Mouse (Mus musculus) liver, adult 2 months (tissue): ENCODE measurements at regions not wholly inside any gene's neighbourhood (a gene's known extent, or its start where the extent isn't known, plus 50 kb on each side); places are given as distances from the start of the nearest gene placed in this dataset.

Experiments
- CTCF ChIP-seq: fragments of 200-500 bp; IDR thresholded peaks from 2 replicates; pipeline ENCODE4 v1.5.1; 2011; ENCODE audit warnings: low read depth, low read length, control low read depth
- POLR2A ChIP-seq: fragments of 200-500 bp; IDR thresholded peaks from 2 replicates; pipeline ENCODE4 v1.6.1; 2011; ENCODE audit warnings: low read length, control low read depth; ENCODE audit not compliant: insufficient read depth; ENCODE audit errors: extremely low read depth

DNA sequence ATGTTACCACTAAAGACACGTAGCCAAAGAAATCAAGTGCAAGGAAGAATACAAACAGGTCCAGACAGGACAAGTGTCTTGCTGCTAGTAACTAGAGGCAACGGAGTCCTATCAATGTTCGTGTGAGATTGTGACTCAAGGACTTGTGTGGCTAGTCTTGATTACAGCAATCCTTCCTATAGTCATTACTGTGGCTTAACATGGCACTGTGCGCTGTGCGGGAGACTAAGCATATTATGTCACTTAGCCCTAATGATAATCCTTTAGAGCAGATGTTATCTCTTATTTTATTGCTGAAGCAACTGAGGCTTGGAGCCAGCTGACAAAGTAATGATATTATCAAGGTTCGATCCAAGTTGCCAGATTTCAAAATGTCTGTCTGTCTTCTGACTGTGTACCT lies 125.7 kb upstream of the Cnot2 start:
- TF ChIP-seq CTCF (no peak), POLR2A (no peak)
